Mouse (Mus musculus): ENCODE results near the gene Acss2.

Gene Acss2

DNA sequence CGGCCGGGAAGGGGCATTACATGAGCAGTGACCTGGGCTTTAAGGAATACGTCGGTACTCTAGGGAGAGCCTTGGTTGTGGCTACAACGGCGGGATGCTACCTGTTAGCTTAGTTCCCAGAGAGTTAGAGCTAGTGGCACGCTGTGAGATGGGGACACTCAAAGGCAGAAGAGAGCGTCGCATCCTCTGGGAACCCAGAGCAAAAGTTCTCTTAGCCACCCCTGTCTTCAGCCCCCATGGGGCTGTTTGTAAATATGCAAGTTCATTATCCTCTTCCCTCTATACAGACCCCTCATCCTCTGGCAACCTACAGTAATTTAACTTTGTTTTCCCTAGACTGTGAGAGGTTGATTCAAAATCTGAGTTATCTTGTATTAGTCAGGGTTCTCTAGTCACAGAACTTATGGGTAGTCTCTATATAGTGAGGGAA lies 75.1 kb downstream of the Acss2 start:
- TF ChIP-seq GATA4 (IDR thresholded peaks at IDR 0.05; ENCODE audit: insufficient replicate concordance, low read length) = no peak

DNA sequence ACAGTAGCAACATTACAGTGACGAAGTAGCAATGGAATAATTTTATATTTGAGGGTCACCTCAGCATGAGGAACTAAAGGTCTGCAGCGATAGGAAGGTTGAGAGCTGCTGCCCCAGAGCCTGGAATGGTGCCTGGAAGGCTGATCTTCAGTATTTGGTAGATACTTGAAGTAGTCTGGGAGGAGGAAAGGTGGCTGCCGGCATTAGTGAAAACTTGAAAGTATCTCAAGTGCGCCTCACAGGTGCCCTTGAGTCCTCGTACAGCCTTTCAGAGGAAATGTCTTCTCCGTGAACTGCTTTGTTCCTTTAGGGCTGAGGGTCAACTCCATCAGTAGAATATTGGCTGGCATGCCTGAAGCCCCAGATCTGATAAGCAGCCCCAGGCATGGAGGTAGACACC lies 77.8 kb downstream of the Acss2 start:
- TF ChIP-seq GATA4 (IDR thresholded peaks at IDR 0.05; ENCODE audit: insufficient replicate concordance, low read length) = no peak

DNA sequence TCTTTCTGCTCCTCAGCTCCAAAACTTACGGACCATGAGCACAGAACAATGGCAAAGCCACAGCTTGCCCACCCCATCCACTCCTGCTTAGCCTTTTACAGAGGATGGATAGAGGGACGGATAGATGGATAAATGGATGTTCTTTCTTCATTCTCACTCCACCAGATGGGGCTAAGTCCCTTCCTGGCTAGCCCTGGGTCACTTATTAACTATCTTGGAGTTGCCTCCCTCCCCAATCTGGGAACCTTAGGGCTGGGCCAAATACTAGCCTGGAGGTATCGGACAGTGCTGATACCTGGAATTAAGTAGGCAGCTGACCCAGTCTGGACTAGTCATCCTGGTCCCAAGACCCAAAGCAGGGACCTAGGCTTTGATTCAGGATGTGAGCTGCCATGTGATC lies 86.0 kb downstream of the Acss2 start:
- no peak for TF ChIP-seq GATA4 (IDR thresholded peaks at IDR 0.05; ENCODE audit: insufficient replicate concordance, low read length)

DNA sequence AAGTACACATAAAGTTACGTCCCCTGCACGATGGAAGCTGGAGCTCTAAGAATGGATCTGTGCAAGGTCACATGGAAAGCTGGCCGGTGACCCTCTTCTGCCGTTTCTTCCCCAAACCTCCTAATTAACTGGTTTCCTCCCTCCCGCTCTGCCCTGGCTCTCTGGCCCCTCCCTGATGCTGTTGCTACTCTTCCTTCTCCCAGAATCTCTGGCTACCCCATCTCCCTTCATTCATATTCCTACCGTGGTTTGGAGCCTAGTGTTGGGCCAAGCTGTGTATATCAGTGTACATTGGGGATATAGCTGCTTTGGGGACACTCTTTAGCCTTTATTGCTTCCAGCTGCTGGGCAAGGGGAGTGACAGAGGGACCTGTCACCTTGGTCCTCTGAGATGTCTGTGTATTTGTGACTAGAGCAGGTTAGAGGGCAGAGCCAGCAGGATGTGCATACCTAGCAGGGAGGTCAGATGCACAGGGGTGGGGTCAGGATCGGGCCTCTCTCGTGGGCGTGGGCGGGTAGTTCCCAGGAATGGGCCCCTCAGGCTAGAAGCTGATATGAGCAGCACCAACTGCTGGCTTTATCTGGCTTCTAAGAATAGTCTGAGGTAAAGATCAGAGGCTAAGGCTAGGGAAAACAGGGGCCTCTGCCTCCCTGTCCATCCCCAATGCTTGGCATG lies 87.0 kb downstream of the Acss2 start:
- TF ChIP-seq GATA4 (IDR thresholded peaks at IDR 0.05; ENCODE audit: insufficient replicate concordance, low read length) = no peak

DNA sequence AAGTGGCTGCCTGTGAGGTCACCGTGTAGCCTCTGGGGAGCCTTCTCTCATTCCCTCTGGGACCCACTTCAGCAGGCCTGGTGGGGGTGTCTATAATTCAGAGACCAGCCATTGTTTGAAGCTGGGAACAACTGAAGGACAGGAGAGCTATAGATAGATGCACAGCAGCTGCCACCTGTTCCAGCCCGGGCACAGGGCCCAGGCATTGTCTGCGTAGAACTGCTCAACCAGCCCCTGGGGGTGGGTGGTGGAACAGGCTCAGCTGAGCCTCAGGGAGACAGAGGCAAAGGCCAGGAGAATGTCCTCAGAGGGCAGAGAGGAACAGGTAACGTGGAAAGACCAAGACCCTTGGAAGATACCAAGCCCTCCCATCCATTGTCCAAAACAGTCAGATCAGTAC lies 88.6 kb downstream of the Acss2 start:
- TF ChIP-seq GATA4 (IDR thresholded peaks at IDR 0.05; ENCODE audit: insufficient replicate concordance, low read length) = no peak

DNA sequence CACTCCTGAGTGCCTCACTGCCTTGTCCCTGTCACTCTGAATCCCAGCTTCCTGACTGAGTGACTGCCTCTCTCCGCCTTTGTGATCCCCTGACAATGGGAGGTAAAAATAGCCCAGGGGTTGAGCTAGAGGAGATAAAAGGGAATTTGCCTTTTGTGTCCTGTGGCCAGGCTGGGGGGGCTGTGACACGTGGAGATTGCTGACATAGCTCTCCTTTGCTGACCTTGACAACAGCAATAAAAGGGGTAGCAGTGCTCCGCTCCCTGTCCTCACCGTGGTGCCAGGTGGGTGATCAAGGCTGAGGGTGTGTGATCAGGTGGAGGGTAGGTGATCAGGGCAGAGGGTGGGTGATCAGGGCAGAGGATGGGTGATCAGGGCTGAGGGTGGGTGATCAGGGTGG lies 93.2 kb downstream of the Acss2 start, which contains the start of gene Myh7b:
Gene Myh7b (plus strand): TSS at position 235 of the 400 bp plus-strand sequence.
- TF ChIP-seq GATA4 (IDR thresholded peaks at IDR 0.05; ENCODE audit: insufficient replicate concordance, low read length) = no peak

DNA sequence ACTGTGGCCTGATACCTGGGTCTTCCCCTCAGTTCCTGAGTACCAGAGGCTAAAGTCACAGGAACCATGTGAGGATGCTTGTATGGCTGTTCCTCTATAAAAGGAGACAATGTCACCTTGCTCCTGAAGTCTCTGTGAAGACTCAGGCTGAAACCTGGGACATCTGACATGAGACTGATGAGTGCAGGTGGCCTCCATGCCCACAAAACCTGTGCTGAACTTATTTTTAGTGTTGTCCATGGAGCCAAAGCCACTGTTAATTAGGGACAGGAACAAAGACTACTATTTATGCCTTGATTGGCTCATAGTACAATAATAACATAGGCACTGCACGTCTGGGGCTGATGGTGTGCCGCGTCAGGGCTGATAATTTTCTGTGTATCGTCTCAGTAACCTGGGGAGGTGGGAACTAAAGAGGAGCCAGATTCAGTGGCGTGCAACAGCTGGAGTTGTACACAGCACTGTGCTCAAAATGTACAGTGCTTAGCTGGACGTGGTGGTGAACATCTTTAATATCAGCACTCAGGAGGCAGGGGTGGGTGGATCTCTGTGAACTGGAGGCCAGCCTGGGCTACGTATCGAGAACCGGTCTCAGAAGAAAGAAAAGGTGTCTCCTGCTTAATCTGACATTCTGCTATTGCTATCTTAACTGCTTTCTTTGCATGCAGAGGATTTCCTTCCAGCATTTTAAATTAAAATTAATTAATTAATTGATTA lies 94.2 kb downstream of the Acss2 start:
- TF ChIP-seq GATA4 (IDR thresholded peaks at IDR 0.05; ENCODE audit: insufficient replicate concordance, low read length) = no peak

DNA sequence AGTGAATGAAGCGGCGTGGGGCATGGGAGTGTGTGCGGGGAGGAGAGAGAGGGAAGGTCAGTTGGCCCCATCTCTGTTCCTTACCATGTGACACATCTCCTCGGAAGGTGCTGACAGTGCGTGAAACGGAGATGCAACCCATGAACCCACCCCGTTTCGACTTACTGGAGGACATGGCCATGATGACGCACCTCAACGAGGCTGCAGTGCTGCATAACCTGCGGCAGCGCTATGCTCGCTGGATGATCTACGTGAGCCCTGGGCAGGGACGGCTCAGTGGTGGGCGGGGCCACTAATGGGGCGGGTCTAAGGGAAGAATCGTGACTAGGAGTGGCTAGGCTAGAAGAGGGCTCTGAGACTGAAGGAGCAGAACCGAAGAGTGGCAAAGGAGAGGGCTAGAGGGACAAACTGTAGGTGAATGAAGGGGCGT lies 95.6 kb downstream of the Acss2 start:
- TF ChIP-seq GATA4 (IDR thresholded peaks at IDR 0.05; ENCODE audit: insufficient replicate concordance, low read length) = no peak

DNA sequence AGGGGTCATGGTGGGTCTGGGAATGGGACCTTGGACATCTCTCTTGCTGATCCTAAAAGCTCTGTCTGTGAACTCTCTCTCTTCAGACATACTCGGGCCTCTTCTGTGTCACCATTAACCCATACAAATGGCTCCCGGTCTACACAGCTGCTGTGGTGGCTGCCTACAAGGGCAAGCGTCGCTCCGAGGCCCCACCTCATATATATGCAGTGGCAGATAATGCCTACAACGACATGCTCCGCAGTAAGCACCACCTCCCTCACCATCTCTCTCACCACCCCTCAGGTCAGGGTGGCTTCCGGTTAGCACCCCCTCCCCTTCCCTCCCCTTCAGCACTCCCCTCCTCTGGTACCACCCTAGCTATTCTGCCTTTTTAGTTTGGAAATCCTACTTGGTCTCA lies 96.2 kb downstream of the Acss2 start:
- no peak for TF ChIP-seq GATA4 (IDR thresholded peaks at IDR 0.05; ENCODE audit: insufficient replicate concordance, low read length)

DNA sequence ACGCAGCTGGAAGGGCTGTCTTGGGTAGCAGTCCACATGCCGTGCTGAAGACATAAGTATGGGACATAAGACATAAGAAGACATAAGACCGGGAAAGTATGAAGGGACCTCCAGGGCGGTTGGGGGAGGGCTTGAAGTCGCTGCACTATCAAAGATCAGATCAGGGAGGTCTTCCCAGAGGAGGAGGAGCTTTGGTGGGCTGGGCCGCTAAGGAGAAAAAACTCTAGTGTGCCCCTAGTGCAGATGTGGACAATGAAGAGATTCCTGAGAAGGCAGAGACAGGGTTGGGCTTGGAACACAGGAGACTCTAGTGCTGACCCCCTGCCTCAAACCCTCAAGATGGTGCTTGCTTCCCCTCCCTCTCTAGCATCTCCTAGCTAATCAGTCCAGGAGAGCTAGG lies 99.2 kb downstream of the Acss2 start:
- TF ChIP-seq GATA4 (IDR thresholded peaks at IDR 0.05; ENCODE audit: insufficient replicate concordance, low read length) = no peak

DNA sequence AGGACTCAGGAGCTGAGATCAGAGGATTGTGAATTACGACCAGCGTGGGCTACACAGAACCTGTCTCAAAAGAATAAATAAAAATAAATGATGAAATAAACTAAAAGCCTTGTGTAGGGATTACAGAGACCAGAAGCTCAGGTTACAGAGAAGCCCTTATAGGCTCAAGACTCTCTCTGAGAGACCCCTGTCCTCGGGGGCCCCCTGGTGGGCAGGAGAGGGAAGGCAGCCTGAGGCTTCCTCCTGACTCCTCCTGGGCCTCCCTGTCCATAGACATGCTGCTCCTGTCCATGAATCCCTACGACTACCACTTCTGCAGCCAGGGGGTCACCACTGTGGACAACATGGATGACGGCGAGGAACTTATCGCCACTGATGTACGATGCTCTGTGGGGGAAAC lies 102.1 kb downstream of the Acss2 start:
- no peak for TF ChIP-seq GATA4 (IDR thresholded peaks at IDR 0.05; ENCODE audit: insufficient replicate concordance, low read length)

DNA sequence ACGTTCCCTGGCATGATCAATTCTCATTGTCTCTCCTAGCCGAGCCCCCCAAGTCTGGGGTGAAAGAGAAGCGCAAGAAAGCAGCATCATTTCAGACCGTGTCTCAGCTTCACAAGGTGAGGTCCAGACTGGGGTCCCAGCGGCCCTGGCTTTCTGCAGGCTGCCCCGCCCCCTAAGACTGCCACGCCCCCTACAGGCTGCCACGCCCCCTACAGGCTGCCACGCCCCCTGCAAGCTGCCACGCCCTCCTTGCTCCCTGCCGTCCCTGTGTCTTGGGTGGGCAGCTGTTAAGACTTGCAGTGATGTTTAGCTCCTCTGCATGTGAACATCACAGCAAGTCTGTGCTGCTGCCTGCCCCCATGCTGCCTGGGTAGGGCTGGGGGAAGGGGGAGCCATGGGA lies 104.9 kb downstream of the Acss2 start:
- no peak for TF ChIP-seq GATA4 (IDR thresholded peaks at IDR 0.05; ENCODE audit: insufficient replicate concordance, low read length)

DNA sequence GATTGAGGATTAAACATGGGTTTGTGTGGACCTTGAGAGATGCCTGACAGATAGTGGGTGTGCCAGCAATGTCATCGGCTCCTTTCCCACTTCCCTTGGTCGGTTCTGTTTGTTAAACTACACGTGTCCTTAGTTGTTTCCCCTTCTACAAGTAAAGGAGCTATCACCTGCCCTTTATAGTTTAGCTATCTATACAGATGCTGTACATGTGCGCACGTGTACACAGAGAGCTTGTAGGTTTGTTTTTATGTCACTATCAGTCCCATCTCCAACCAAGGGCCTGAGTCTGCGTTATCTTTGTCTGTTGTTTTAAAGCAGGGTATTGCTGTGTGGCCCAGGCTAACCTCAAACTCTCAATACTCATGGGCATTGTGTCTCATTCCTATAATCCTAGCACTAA lies 106.2 kb downstream of the Acss2 start:
- TF ChIP-seq GATA4 (IDR thresholded peaks at IDR 0.05; ENCODE audit: insufficient replicate concordance, low read length) = no peak

DNA sequence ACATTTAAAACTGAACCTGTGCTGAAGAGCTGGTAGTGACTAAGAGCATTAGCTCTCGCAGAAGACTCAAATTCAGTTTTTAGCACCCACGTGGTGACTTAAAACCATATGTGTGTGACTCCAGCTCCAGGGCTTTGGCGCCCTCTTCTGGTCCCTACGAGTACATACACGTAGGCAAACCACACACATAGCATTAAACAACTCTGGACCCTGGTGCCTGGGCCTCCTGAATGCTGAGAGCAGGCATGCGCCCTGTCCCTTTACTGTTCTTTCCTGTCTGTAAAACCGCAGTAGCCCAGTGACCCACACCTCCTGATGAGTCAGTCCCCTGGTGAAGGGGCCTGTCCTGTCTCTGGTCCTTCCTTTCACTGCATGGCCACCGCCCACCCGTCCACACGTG lies 107.0 kb downstream of the Acss2 start:
- TF ChIP-seq GATA4 (IDR thresholded peaks at IDR 0.05; ENCODE audit: insufficient replicate concordance, low read length) = no peak

DNA sequence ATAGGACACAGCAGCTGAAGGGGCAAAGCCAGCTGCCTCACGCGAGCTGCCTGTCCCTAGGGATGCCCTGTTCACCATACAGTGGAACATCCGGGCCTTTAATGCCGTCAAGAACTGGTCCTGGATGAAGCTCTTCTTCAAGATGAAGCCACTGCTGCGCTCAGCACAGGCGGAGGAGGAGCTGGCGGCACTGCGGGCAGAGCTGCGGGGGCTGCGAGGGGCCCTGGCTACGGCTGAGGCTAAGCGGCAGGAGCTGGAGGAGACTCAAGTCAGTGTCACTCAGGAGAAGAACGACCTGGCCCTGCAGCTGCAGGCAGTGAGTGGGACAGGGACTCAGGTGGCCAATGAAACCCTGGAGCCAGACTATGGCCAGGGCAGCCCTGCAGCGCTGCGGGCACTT lies 108.5 kb downstream of the Acss2 start:
- no peak for TF ChIP-seq GATA4 (IDR thresholded peaks at IDR 0.05; ENCODE audit: insufficient replicate concordance, low read length)

DNA sequence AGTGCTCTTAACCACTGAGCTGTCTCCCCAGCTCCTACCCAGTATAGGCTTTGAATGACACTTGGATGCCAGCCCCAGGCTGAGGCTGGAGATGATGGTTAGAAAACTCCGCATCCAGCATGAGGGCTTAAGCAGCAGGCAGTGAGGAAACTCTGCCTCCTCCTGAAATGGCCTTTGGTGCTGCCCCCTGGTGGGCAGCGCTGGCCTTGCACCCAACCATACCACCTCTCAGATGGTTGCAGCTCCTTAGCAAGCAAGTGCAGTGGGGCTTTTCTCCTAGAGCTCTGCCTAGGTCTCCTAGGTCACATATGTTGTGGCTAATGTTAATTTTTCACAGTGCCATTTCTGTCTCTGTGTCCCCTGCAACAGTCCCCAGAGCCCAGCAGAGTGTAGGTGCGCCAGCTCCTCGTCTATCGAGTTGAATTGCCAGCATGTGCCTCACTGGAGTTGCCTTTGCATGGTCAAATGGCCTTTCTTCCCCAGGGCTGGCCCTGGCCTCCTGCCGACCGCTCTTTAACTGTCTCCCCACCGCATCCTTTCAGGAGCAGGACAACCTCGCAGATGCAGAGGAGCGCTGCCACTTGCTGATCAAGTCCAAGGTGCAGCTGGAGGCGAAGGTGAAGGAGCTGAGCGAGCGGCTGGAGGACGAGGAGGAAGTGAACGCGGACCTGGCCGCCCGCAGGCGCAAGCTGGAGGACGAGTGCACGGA lies 109.4 kb downstream of the Acss2 start:
- no peak for TF ChIP-seq GATA4 (IDR thresholded peaks at IDR 0.05; ENCODE audit: insufficient replicate concordance, low read length)

Data from liver, adult (tissue).